Mouse (Mus musculus) hematopoietic stem cell, adult 5-6 weeks (primary cell): ENCODE results near the gene Unc5cl. TPM values are rescaled to one million over a fixed set of nuclear protein-coding genes. Genes with fewer than 3 reads are reported as not detected.

ENCODE experiments used
- ATAC-seq, 2 experiments: fragments of 125-278 bp in 1 of 2; replicated peaks in 1 of 2; 2 replicates each; pipeline ENCODE4 v1.8.0; 2016 to 2017; ENCODE audit warnings: inconsistent platforms in 2 of 2, mild to moderate bottlenecking in 2 of 2, moderate number of reproducible peaks in 2 of 2, low read depth in 1 of 2, moderate TSS enrichment in 1 of 2; ENCODE audit not compliant: low FRiP score in 2 of 2, poor library complexity in 2 of 2, severe bottlenecking in 2 of 2, insufficient read depth in 1 of 2, low TSS enrichment in 1 of 2
- total RNA-seq: library from RNA; stranded (forward); fragments of 172-1452, 232-1000 nt; gene quantifications from 2 replicates; pipeline ENCODE4 v1.2.3, GENCODE M21; 2017

The Unc5cl gene
- total RNA-seq: 2.6 and 4.5 TPM in 2 replicates

GRCm38 (mm10) chr17:48454688-48455087 lies at the start of gene Unc5cl:
TSS of gene Unc5cl (plus strand) at chr17:48454901.
- ATAC-seq: no peak

GRCm38 (mm10) chr17:48407154-48407553 lies 47.5 kb upstream of the Unc5cl start:
- ATAC-seq: no peak

GRCm38 (mm10) chr17:48407910-48408525 lies 46.7 kb upstream of the Unc5cl start:
- ATAC-seq: no peak

GRCm38 (mm10) chr17:48408526-48409291 lies 46.0 kb upstream of the Unc5cl start:
- ATAC-seq: peak; percentile 39 to 59

- peak; percentile 82 to 85 for ATAC-seq
Measured at GRCm38 (mm10) chr17:48409380-48410298, 45.1 kb upstream of the Unc5cl start, which contains the start of the genes Nfya and Oard1. TSS of gene Nfya (minus strand) at chr17:48409906. TSS of gene Oard1 (plus strand) at chr17:48410014.

GRCm38 (mm10) chr17:48410299-48410785 lies 44.4 kb upstream of the Unc5cl start:
- ATAC-seq: peak in 1 of 2 experiments; percentile 9; a peak in 2 of 4 replicates

GRCm38 (mm10) chr17:48411241-48411640 lies 43.5 kb upstream of the Unc5cl start:
- ATAC-seq: no peak

- ATAC-seq: no peak
Measured at GRCm38 (mm10) chr17:48416011-48416410, 38.7 kb upstream of the Unc5cl start.

GRCm38 (mm10) chr17:48416425-48417195 lies 38.1 kb upstream of the Unc5cl start:
- peak; percentile 72 to 75 for ATAC-seq

- no peak for ATAC-seq
Measured at GRCm38 (mm10) chr17:48417521-48417920, 37.2 kb upstream of the Unc5cl start.

- peak; percentile 58 to 75 for ATAC-seq
Measured at GRCm38 (mm10) chr17:48418174-48418573, 36.5 kb upstream of the Unc5cl start.

GRCm38 (mm10) chr17:48418781-48419180 lies 35.9 kb upstream of the Unc5cl start:
- no peak for ATAC-seq

- ATAC-seq: no peak
Measured at GRCm38 (mm10) chr17:48419571-48419970, 35.1 kb upstream of the Unc5cl start.

- ATAC-seq: no peak
Measured at GRCm38 (mm10) chr17:48424237-48424636, 30.5 kb upstream of the Unc5cl start.

- peak; percentile 58 to 66; a peak in 3 of 4 replicates for ATAC-seq
Measured at GRCm38 (mm10) chr17:48425823-48426612, 28.7 kb upstream of the Unc5cl start.
